Mouse (Mus musculus) thymus, postnatal 14 days (tissue): ENCODE measurements around the gene Epb41l1.

ENCODE experiments used
- DNase-seq: peaks from one replicate; pipeline ENCODE4 v3.0.0; 2021

The Epb41l1 gene

DNA sequence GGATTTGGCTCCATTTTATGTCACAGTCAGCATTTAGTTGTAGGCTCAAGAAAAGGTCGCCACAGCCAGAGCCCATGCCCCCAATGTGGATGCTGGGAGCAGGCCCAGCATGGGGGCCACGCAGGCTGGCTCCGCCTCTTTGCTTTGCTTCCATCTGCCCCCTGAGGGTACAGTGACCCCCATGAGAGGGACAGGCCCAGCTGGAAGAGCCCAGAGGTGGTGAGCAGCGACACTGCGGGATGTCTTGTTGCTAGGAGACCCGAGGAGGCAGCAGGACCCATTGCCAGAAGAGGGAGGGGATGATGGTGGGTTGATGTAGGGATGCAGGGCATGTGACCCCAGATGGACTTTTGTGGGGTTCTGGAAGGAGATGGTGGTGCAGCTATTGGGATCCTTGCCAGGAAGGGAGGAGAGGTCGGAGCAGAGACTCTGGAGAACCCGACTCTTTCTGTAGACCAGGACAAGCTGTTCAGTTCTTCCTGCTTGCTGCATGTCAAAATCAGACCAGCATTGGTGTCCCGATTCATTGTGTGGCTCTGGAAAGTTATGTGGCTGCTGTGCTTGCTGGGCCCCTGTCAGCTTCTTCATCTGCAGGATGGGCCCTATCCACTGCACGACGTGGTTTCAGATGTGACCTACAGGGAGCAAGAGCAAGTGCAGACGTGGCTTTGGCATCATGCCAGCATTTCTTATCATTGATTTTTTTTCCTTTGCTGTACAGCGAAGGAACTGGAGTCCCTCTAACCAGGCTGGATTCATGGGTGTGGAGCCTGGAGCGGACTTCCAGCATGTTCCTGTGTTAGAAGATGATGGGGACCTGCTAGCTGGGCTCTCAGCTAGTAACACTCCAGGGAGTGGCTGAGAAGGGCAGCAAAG, 41.7 kb downstream of the Epb41l1 start:
- DNase-seq, result no peak

DNA sequence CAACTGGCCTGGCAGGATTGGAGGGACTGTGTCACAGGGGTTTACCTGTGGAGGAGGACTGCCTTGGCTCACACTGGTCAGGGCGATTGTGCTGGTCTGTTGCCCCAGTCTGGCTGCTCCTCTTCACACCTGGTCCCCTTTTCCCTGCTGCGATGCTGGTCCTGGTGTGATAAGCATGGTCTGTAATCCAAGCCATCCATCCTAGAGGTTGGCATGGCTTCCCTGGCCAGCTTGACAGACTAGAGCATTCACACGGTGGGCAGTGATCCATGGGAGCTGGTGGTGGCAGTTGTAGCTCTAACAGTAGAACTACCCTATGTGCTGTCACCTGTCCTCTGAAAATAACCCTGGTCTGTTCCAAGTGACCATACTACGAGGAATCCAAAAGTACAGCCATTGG, 43.7 kb downstream of the Epb41l1 start:
- DNase-seq, result no peak

DNA sequence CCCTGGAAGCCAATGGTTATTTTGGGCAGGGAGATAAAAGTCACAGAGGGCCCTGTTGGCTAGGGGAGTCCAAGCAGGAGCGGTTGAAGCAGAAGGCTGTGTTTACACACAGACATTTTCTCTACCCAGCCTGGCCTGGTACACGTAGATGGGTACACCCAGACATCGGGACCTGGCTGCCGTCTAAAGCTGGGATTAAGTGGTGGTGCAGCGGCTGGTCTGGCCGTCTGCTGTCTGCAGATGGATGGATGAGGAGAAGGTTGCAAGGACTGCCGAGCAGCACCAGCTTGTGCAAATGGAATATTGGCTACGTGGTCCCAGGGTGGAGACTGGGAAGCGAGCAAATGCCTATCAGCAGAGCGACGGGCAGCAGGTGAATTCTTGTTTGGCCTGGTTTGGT, 46.8 kb downstream of the Epb41l1 start:
- DNase-seq, result no peak

DNA sequence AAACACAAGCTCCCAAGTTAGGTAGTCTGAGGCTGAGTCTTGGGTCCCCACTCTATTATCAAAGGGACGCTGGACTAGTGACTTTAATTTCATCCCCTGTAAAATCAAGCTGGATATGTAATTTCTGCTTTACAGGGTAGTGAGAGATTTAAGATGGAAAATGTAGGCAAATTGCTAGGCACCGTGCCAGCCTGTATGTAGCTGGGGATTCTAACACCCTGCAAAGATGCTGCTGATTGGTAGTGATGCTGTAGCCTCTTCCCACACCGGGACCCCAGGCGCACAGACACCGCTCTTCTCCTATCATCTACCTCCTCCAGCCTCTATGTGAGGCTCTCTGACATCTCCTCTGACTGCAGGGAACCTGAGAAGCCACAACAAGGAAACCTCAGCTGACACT, 48.2 kb downstream of the Epb41l1 start:
- no peak for DNase-seq

DNA sequence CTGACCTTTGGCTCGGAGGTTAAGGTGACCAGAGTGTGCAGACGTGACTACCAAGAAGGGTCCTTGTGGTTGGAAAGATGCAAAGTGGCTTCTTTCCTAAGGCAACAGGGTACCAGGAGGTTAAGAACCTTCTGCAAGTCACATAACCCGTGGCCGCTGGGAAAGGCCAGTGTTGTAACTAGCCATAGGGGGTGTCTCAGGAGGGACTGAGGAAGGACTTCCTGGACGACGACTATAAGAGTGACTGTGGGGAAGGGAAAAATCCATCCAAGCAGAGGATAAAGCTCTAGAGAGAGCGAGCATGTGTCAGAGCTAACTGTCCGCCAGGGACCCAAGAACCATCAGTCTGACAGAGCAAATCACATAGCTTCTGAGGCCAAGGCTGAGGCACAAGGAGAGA, 48.8 kb downstream of the Epb41l1 start:
- DNase-seq, result no peak

DNA sequence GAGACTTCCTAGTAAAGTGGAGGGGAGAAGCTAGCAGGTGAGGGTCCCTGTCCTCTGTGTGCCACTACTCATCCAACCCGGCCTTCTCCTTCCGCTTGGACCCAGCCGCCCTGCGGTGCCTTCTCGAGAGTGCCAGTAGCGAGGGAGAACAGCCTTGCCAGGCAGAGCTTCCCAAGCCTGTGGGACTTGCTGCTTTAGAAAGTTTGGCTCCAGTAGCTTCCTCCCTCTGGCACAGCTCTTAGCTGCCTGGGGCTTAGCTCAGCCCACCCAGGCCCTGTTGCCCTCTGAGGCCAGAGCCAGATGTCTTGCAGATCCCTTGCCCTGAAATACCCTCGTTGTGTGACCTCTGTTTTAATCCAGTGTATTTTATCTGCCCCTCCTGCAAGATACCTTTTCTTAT, 50.2 kb downstream of the Epb41l1 start:
- DNase-seq, result no peak

DNA sequence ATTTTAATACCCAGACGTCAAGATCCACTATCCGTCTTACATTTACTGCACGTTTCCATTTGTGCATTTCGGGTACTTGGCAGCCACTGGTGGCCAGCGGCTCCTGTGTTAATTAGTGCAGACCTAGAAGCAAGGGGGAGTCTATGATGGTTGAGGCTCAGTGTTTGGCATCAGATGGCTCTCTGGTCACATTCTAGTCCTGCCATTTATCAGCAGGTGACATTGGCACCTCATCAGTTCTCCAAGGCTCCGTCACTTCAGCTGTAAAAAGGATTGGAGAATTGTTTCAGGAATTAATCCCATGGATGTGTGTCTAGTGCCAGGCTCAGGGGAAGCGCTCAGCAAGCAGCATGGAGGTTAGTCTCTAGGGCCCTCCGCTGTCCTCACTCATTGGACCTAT, 51.6 kb downstream of the Epb41l1 start:
- DNase-seq, result no peak

DNA sequence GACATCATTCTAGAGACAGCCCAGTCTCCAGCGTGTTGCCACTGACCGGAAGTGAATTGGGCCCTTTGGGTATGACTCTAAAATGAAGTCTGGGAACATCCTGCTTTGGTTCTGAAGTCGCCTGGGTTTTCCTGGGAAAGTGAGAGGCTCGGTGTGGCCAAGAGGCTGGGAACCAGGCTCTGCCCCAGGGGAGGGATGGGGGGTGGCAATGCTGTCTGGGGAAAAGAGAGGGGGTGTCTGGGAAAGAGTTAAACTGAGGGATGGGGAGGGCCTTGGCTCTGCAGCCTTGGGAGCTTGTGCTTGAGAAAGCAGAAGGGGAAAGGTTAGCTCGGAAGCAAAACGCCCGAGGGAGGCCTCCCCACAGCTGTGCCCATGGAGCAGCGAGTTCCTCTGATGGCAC, 53.0 kb downstream of the Epb41l1 start:
- no peak for DNase-seq

DNA sequence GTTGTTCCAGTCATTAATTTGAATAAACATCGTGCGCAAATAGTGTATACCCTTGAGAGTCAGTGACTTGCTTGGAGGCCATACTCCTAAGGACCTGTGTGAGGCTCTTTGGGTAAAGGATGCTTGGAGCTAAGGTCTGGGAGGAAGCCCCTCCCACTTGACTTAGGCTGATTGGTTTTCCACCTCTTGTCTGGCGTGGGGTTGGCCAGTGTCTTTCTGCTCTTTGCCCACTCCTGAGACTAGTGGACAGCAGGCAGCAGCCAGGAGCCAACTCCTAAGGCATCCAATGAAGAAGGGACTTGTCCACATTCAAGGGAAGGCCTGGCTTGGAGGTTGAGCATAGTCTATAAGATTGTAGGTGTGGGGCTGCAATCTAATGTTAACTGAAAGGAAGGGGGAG, 53.4 kb downstream of the Epb41l1 start:
- DNase-seq, result no peak

DNA sequence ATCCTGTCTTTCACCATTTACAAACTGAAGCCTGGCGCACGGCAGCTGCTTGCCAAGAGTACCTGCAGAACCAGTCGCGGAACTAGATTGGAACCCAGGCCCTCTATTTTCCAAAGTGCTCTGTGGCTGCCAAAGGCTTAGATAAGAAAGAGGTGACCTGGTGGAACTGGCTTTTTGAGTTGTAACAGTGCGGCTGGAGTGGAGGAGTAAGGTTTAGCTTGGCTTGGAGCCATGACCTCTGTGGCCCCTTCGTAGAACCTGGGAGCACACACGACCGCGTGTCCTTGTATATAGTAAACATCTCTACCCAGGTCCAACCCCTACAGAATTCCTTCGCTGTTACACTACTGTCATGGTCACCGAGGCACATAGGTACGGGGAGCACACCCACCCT, 54.2 kb downstream of the Epb41l1 start:
- DNase-seq, result no peak

DNA sequence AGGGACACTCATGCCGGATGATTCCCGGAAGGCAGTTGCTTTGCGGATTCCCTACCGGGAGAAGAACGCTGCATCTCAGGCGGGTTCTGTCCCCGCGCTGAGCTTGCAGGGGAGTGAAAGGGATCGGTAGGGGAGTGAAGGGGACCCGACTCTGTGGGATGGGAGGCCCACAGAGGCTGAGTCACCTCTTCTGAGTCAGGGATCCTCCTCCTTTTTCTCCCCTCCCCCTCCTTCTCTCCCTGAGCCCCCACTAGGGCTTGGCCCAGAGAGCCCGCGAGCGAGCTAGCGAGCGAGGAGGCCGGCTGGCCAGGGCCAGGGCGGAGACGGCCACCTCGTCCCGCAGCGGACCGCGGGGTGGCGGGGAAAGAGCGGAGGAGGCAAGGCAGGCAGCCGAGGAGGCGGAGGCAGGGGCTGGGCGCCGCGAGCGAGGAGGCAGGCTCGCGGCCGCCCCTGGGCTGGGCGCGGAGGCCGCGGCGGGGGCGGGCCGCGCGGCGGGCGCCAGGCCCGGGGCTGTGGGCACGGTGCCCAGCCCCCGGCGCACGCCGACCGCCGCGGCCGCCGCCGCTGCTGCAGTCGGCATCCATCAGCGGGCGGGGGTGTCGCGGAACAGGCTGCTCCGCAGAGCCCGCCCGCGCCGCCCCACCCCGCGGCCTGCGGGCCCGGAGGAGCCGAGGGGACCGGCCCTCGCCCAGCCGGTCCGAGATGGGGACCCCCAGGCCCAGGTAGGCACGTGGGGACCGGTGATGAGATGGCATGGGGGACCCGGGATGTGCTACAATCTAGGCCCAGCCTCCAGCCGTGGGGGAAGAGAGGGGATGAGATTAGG, 54.8 kb downstream of the Epb41l1 start:
- DNase-seq, result peak; percentile 38

DNA sequence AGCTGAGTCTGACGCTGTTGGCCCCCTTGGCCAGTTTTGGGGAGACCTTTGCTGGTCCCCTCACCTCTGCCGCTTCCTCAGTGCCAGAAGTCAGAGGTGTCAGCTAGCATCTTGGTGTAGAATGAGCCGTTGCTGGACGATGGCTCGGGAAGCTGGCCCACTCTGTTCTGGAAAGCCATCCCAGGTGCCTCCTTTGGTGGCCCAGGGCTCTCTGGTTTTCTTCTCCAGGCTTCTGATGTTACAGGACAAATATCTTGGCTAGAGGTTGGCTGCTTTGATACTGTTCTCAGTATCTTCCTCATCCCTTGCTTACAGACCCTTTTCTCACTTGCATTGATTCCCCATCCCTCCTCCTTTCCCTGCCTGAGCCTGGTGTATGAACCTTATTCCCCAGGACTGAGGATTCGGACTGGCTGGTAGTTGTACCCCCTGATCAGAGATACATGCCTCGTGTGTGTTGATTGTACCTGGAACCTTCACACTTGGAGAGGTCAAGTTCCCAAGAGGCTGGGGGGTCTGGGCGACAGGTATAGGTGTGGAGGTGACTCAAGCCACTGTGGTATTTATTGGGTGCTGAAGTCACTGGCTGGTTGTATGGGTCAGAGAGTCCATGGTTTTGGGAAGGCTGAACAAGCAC, 55.5 kb downstream of the Epb41l1 start:
- no peak for DNase-seq

DNA sequence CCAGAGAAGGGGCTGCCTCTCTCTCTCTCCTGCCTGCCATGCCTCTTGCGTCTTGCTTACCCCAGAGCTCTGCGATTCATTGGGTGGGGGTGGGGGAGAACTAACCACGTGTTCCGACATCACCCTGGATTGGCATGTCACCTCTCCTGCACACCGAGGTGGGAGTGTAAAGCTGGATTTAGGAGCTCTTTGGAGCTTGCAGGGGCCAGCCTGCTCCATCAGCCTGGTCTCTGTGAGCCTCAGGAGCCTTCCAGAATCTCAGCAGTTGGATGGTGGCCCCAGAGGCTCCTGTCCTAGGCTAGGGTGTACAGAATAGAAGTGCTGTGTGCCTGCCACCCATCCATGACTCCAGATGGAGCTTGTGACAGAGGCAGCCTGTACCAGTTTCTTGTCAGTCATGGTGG, 56.0 kb downstream of the Epb41l1 start:
- no peak for DNase-seq

DNA sequence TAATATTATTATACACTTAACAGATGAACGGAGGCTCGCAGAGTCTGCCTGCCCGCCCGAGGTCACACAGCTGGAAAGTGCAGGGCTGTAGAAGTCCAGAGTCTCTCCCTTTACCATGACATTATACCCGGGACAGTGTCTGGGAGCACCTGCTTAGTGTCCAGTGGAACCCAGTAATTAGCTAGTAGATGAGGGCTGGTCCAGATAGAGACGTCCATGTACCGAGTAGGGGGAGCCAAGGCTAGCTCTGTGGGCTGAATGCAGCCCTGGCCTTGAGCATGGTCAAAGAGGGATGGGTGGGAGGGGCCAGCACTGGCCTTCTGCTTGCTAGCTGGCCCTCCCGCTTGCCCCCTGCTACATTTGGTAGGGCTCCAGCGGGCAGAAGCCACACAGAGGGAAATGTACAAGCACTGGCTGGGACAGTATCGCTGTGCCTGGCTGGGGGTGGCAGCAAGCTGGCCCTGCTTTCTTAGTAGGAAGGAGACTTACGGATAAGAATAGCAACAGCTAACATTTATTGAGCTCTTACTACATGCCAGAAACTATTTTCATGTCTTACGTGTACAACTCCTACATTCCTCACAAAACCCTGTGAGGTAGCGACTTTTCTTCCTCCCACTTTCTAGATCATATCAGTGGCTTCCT, 57.5 kb downstream of the Epb41l1 start:
- DNase-seq, result no peak

DNA sequence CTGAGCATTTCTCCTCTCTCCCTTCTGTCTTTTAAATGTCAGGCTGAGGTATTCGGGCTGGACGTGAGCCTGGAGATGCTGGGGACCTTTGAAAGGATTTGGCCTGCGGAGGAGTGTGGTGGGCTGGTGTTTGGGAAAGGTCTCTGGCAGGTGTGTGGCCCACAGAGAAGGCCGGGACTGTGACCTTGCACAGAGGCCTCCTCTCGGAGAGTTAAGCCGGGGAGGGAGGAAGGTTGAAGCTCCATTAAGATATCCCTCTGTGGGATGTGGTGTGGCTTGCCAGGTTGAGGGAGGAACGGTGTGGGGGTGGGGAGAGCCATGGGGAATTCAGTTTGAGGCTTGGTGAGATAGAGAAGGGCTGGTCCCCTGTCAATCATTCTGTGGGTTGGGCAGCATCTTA, 59.1 kb downstream of the Epb41l1 start:
- DNase-seq, result no peak

DNA sequence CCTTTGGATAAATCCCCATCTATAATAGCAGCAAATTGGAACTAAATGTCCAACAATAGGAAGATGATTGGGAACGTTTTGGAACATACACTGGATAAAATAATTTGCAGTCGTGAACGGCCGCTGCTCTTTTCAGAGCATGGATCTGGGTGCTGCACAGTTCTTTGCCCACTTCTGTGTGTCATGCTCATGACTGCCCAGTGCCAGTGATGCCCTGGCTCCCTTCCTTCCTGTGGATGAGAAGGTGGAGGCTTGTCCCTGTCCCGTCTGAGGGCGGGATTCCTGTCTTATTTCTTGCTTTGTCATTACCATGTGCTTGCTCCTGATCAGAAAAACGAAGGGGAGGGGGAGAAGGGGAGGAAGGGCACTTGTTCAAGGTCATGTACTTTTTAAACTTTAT, 59.6 kb downstream of the Epb41l1 start:
- DNase-seq, result no peak

DNA sequence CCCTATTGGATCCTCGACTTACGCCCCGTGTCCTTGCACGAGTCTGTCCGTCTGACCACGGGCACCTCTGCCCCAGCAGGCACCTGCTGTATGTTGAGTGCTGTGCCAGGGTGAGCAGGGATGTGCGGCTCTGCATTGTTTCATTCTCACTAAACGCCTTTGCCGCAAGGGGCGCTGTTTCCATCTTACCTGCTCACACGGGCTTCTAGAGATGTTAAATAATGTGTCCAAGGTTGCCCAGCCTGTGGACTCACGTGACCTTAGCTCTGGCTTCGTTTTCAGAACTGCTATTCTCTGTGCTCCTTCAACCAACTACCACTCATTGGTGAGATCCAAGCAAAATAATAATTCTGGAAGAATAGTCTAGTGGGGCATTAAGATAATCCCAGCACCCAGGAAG, 61.6 kb downstream of the Epb41l1 start:
- DNase-seq, result peak; percentile 83

DNA sequence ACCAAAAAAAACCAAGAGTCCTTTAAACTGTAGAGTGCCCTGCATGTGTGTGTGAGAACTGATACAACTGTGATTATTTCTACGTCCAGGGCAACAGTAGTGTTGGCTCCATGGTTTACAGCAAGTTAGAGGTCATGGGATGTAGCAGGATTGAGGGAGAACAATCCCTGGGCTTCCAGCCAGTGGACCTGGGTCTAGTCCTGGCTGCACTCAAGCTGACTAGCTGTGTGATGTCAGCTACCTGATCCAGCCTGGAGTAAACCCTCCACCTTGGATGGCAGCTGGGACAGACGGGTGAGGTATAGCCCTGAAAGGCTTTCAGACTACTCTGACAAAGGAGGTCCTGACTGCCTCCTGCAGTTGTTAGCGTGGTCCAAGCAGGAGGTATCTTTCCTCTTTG, 62.1 kb downstream of the Epb41l1 start:
- DNase-seq, result no peak

DNA sequence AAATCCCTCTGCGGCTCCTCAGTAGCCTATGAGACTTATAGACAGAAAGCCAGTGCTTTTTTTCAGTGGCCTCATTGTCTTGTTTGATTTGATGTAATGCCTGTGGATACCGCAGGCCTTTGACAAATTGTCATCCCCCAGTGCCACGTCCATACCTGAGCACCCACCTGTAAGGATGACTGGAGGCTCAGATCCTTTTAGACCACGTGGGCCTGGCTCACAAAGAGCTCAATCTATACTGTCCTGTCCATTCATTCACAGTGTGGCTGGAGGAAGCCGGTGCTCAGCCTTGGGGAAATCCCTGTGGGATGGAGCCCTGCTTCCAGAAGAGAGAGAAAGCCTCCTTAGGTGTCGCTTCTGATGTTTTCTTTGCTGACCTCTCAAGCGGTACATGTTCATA, 62.5 kb downstream of the Epb41l1 start:
- DNase-seq, result no peak

DNA sequence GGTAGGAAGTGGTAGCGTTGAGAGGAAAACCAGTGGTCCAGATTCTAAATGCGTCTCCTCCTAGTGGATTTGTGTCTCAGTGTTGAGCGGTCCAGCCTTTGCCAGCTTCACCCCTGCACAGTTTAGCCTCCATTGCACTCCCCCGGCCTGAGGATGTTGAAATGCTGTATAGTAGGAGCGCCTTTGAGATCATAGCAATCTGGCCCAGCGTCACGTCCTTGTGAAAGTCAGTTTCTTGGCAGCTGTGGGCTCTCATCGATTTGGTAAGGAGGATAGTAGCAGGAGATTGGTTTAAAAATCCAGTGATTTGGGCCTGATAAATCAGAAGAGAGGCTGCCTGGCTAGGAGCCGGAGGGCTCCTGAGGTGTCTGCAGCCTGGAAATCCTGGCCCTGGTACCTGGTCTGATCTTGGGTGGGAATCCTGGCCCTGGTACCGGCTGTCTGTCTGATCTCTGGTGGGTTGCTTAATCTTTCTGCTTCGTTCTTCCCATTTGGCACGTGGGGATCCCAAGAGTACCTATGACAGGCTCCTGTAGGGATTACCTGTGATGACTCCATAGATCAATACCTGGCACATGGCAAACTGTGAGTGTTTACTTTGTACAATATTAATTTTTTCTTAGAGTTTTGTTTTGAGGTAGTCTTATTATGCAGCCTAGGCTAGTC, 65.5 kb downstream of the Epb41l1 start:
- DNase-seq, result no peak

DNA sequence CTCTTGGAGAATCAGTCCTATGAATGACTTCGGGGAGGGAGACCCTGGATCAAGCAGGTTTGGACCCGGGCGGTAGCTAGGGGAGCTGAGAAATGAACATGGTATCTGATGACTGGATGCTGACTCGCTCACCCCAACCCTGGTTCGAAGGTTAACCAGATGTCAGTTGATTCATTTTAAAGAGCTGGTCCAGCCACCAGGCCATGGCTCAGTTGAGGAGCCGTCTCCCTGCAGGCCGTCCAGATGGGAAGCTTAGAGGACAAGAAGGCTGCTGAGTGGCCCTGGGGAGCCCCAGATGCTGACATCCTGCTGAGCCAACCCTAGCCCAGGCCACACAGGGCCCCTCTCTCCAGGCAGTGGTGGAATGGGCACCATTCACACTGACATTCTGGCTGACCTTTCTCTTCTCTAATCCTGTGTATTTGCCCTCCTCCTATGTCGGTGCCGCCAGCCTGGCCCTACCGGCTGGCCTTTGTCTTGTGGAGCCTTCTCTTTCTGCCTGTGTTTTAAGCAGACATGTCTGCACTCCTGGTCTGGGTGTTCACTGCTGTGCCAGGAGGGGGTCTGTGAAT, 67.0 kb downstream of the Epb41l1 start:
- DNase-seq, result no peak

DNA sequence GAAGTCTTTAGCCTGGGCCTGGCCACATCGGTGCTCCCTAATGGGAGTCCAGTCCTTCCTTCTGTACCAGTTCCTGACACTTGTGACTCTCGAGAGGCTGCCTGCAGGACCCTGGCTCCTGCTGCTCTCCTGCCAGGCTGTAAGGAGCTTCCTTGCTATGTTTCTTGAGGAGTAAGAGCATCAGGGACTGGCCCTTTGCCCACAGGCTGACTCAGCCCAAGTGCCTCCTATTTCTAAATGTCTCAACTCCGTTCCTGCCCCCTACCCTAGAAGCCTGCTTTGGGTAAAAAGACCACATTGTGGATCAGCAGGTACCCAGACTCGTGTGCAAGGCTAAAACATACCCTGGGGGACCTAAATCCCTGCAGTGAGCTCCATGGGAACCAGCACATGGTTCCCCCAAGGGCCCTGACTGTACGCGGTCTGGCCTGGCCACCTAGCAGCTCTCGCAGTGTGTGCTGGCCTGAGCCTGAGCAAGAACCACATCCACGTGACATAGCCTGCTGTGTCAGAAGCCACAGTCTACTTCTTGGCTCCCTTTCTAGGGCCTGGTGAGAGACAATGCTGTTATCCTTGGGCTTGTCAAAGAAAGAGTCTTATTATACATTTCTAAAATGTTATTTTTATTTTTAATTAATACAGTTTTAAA, 67.6 kb downstream of the Epb41l1 start:
- DNase-seq, result no peak
